Mouse (Mus musculus) kidney, embryonic 16.5 days (tissue): ENCODE data around the gene Tra2b. TPM values are rescaled to one million over a fixed set of nuclear protein-coding genes. Genes with fewer than 3 reads are reported as not detected.

Source experiments
- ATAC-seq: fragments of 200-750 bp; cut with Nextera tagmentation; 2 replicates; pipeline ENCODE4 v1.8.0; 2017; ENCODE audit warnings: moderate TSS enrichment; ENCODE audit not compliant: low FRiP score, low TSS enrichment
- H3K27ac ChIP-seq: fragments of 300-500 bp; sonication (generic); 2 replicates; pipeline ENCODE4 v1.5.1; 2014; ENCODE audit warnings: low read length
- H3K27me3 ChIP-seq: fragments of 300-500 bp; sonication (generic); 2 replicates; pipeline ENCODE4 v1.6.1; 2014; ENCODE audit warnings: low read length, control low read depth, mixed read lengths; ENCODE audit not compliant: insufficient read depth
- H3K36me3 ChIP-seq: fragments of 300-500 bp; sonication (generic); 2 replicates; pipeline ENCODE4 v1.6.1; 2014; ENCODE audit warnings: low read length, control low read depth, mixed read lengths; ENCODE audit not compliant: insufficient read depth
- H3K4me1 ChIP-seq: fragments of 300-500 bp; sonication (generic); 2 replicates; pipeline ENCODE4 v1.6.1; 2014; ENCODE audit warnings: low read length, control low read depth, mixed read lengths; ENCODE audit not compliant: insufficient read depth
- H3K4me2 ChIP-seq: fragments of 300-500 bp; sonication (generic); replicated peaks from 2 replicates; pipeline ENCODE4 v1.6.1; 2014; ENCODE audit warnings: low read depth, low read length
- H3K4me3 ChIP-seq: fragments of 300-500 bp; sonication (generic); 2 replicates; pipeline ENCODE4 v1.5.1; 2014; ENCODE audit warnings: mild to moderate bottlenecking, low read length
- H3K9ac ChIP-seq: fragments of 300-500 bp; sonication (generic); replicated peaks from 2 replicates; pipeline ENCODE4 v1.6.1; 2014; ENCODE audit warnings: low read length
- H3K9me3 ChIP-seq: fragments of 300-500 bp; sonication (generic); 2 replicates; pipeline ENCODE4 v1.6.1; 2016; ENCODE audit warnings: low read length, control low read depth
- WGBS: fragments of 180-500 bp; shearing (Covaris S2); extraction: QIAGEN DNeasy Blood & Tissue Kit; methylation state at CpG from one replicate; pipeline ENCODE4 v1.1.7; 2014; 5-methylcytosine and 5-hydroxymethylcytosine counted together
- polyA plus RNA-seq: library from polyadenylated mRNA; unstranded; fragments of >200 nt; fragmentation: Nextera tagmentation; extraction: Ambion mirVana; gene quantifications from 2 replicates; pipeline ENCODE4 v1.2.1, GENCODE M21; 2015

The Tra2b gene
- polyA plus RNA-seq, 1 experiment from 2014 or later: 404 TPM

- H3K9ac ChIP-seq: no peak overlapping the region
- H3K27ac ChIP-seq: no peak overlapping the region
- no peak for ATAC-seq
- H3K27me3 ChIP-seq: no peaks in the 10 kb centered on the region
- no peaks in the 10 kb centered on the region for H3K4me1 ChIP-seq
- H3K9me3 ChIP-seq: peaks cover 9% of the 10 kb centered on the region
- H3K36me3 ChIP-seq: no peaks in the 10 kb centered on the region
- H3K4me3 ChIP-seq: no peak overlapping the region
- H3K4me2 ChIP-seq: no peak overlapping the region
Observed at GRCm38 (mm10) chr16:22276536-22276935, 10.7 kb upstream of the Tra2b start.

GRCm38 (mm10) chr16:22275142-22275541 lies 9.3 kb upstream of the Tra2b start:
- Histone ChIP-seq H3K4me2 (no peak overlapping the region), H3K4me1 (no peaks in the 10 kb centered on the region), H3K4me3 (no peak overlapping the region), H3K27ac (no peak overlapping the region), H3K27me3 (no peaks in the 10 kb centered on the region), H3K9ac (no peak overlapping the region), H3K9me3 (peaks cover 9% of the 10 kb centered on the region), H3K36me3 (no peaks in the 10 kb centered on the region)
- no peak for ATAC-seq
- 64% methylated on average over 2 of the region's 2 CpGs for WGBS

- 62% methylated on average over 3 of the region's 3 CpGs for WGBS
- no peak for ATAC-seq
- Histone ChIP-seq H3K4me2 (no peak overlapping the region), H3K27me3 (no peaks in the 10 kb centered on the region), H3K4me1 (0 out of 2 replicates have a peak, but pooled peaks cover 4% of the 10 kb centered on the region), H3K9me3 (no peaks in the 10 kb centered on the region), H3K27ac (no peak overlapping the region), H3K9ac (no peak overlapping the region), H3K4me3 (no peak overlapping the region), H3K36me3 (no peaks in the 10 kb centered on the region)
Observed at GRCm38 (mm10) chr16:22270491-22270890, 4.7 kb upstream of the Tra2b start.

- WGBS: 35% methylated on average over 8 of the region's 8 CpGs
- Histone ChIP-seq H3K36me3 (no peaks in the 10 kb centered on the region), H3K4me3 (peak overlapping the region; percentile 100), H3K9ac (peak overlapping the region; percentile 99), H3K9me3 (no peaks in the 10 kb centered on the region), H3K27ac (peak overlapping the region; percentile 67), H3K4me1 (peaks cover 19% of the 10 kb centered on the region), H3K4me2 (peak overlapping the region; percentile 63), H3K27me3 (no peaks in the 10 kb centered on the region)
- ATAC-seq: 0 out of 2 replicates have a peak, but pooled peaks have one; percentile 13
Observed at GRCm38 (mm10) chr16:22266384-22266783, 579 bp upstream of the Tra2b start.

- ATAC-seq: peak; percentile 76
- WGBS: under 1% methylated on average over 70 of the region's 81 CpGs
- peak overlapping the region; percentile 99 for H3K9ac ChIP-seq
Observed at GRCm38 (mm10) chr16:22264962-22265848, 600 bp downstream of the Tra2b start.

GRCm38 (mm10) chr16:22264232-22264961 lies 1.4 kb downstream of the Tra2b start:
- no peaks in the 10 kb centered on the region for H3K36me3 ChIP-seq
- H3K27ac ChIP-seq: peak overlapping the region; percentile 98
- peak overlapping the region; percentile 100 for H3K4me3 ChIP-seq
- no peaks in the 10 kb centered on the region for H3K9me3 ChIP-seq
- no peak for ATAC-seq
- H3K4me1 ChIP-seq: peaks cover 27% of the 10 kb centered on the region
- H3K4me2 ChIP-seq: peak overlapping the region; percentile 71
- peak overlapping the region; percentile 99 for H3K9ac ChIP-seq
- no peaks in the 10 kb centered on the region for H3K27me3 ChIP-seq
- 1% methylated on average over 16 of the region's 16 CpGs for WGBS

More at GRCm38 (mm10) chr16:22264962-22265848, 600 bp downstream of the Tra2b start:
- H3K9me3 ChIP-seq: no peaks in the 10 kb centered on the region
- peak overlapping the region; percentile 71 for H3K4me2 ChIP-seq
- H3K27ac ChIP-seq: peak overlapping the region; percentile 98
- H3K4me1 ChIP-seq: peaks cover 25% of the 10 kb centered on the region
- H3K4me3 ChIP-seq: peak overlapping the region; percentile 100
- H3K27me3 ChIP-seq: no peaks in the 10 kb centered on the region
- no peaks in the 10 kb centered on the region for H3K36me3 ChIP-seq

- no peak for ATAC-seq
- H3K4me3 ChIP-seq: peak overlapping the region; percentile 100
- H3K27ac ChIP-seq: no peak overlapping the region
Observed at GRCm38 (mm10) chr16:22263124-22263523, 2.7 kb downstream of the Tra2b start.

GRCm38 (mm10) chr16:22261563-22261962 lies 4.2 kb downstream of the Tra2b start:
- H3K4me3 ChIP-seq: no peak overlapping the region
- no peaks in the 10 kb centered on the region for H3K36me3 ChIP-seq
- no peak for ATAC-seq
- peaks cover 29% of the 10 kb centered on the region for H3K4me1 ChIP-seq
- whole genome bisulfite sequencing: 75% methylated on average over 2 of the region's 2 CpGs
- H3K4me2 ChIP-seq: no peak overlapping the region
- no peaks in the 10 kb centered on the region for H3K27me3 ChIP-seq
- no peak overlapping the region for H3K27ac ChIP-seq
- no peak overlapping the region for H3K9ac ChIP-seq
- no peaks in the 10 kb centered on the region for H3K9me3 ChIP-seq

More at GRCm38 (mm10) chr16:22263124-22263523, 2.7 kb downstream of the Tra2b start:
- Histone ChIP-seq H3K4me1 (peaks cover 31% of the 10 kb centered on the region), H3K9ac (peak overlapping the region; percentile 32), H3K4me2 (peak overlapping the region; percentile 71), H3K9me3 (no peaks in the 10 kb centered on the region), H3K27me3 (no peaks in the 10 kb centered on the region), H3K36me3 (no peaks in the 10 kb centered on the region)

GRCm38 (mm10) chr16:22260423-22261143 lies 5.2 kb downstream of the Tra2b start:
- H3K9ac ChIP-seq: no peak overlapping the region
- H3K27me3 ChIP-seq: no peaks in the 10 kb centered on the region
- no peak overlapping the region for H3K4me3 ChIP-seq
- H3K9me3 ChIP-seq: no peaks in the 10 kb centered on the region
- WGBS: 58% methylated on average over 3 of the region's 3 CpGs
- H3K4me1 ChIP-seq: peaks cover 30% of the 10 kb centered on the region
- H3K36me3 ChIP-seq: 0 out of 2 replicates have a peak, but pooled peaks cover 4% of the 10 kb centered on the region
- peak overlapping the region; percentile 36 for H3K4me2 ChIP-seq
- no peak overlapping the region for H3K27ac ChIP-seq
- ATAC-seq: no peak
